ENCODE assay signal across 10 mouse cellular contexts in genomic region chr10:53324663-53325062, GRCm38 (mm10). TPM values are rescaled to one million over a fixed set of nuclear protein-coding genes. Genes with fewer than 3 reads are reported as not detected.
DNase-seq lines count a peak whose midpoint lies in the region; ATAC-seq and TF ChIP-seq lines count a peak whose summit lies in the region.
"Had no signal": no experiment of that assay in that cellular context is flagged by ENCODE, and none has a peak within 500 bp of the region (broad histone marks: within the 10 kb centered on the region; RNA-seq: fewer than 3 reads in every experiment).

No protein-coding gene starts in this region.

- H3K27me3 ChIP-seq in heart, adult 2 months (ENCODE audit: control insufficient read depth, insufficient read depth, low read length), result no peaks in the 10 kb centered on the region
- H3K27me3 ChIP-seq in kidney, postnatal 0 days (ENCODE audit: insufficient read depth, low read length), result no peaks in the 10 kb centered on the region
- H3K27me3 ChIP-seq in midbrain, postnatal 0 days (ENCODE audit: insufficient read depth, low read length), result no peaks in the 10 kb centered on the region

- TF ChIP-seq EP300 in heart, adult 2 months (IDR thresholded peaks at IDR 0.05; ENCODE audit: insufficient read depth, low read depth, low read length), result peak; percentile 95

- no peak overlapping the region for H3K4me3 ChIP-seq in heart, adult 2 months
- no peak overlapping the region for H3K4me3 ChIP-seq in kidney, postnatal 0 days (replicated peaks; ENCODE audit: low read depth, low read length)
- no peak overlapping the region for H3K4me3 ChIP-seq in midbrain, postnatal 0 days (ENCODE audit: low read depth, low read length)
- no peak overlapping the region for H3K4me3 ChIP-seq in left cerebral cortex, adult 2 months

- no peak for DNase-seq in frontal cortex, postnatal 36 days (ENCODE audit: low spot score in 2 of 2)
- peak in 1 of 2 experiments; percentile 65 for DNase-seq in heart, adult 2 months
- DNase-seq in kidney, postnatal 0 days (ENCODE audit: low spot score), result peak; percentile 82
- peak; percentile 30 for DNase-seq in lung, postnatal 14 days
- DNase-seq in ovary, postnatal 10 days (ENCODE audit: low spot score), result no peak
- no peak for DNase-seq in midbrain, postnatal 0 days (ENCODE audit: low spot score)
- DNase-seq in left cerebral cortex, adult 2 months (ENCODE audit: extremely low spot score in 1 of 2, low spot score in 2 of 2), result no peak
- DNase-seq: cerebellum, adult 11-12 months had no signal

- peaks cover 39% of the 10 kb centered on the region for H3K36me3 ChIP-seq in heart, adult 2 months (ENCODE audit: control insufficient read depth, insufficient read depth, low read length)
- H3K36me3 ChIP-seq in kidney, postnatal 0 days (ENCODE audit: insufficient read depth, low read length), result no peaks in the 10 kb centered on the region
- no peaks in the 10 kb centered on the region for H3K36me3 ChIP-seq in midbrain, postnatal 0 days (ENCODE audit: insufficient read depth, low read length)

- 10% methylated on average over 1 of the region's 1 CpGs for WGBS in heart, adult 2 months
- WGBS in kidney, postnatal 0 days, result 42% methylated on average over 1 of the region's 1 CpGs
- 90% methylated on average over 1 of the region's 1 CpGs for WGBS in midbrain, postnatal 0 days

- peak overlapping the region; percentile 88 for H3K27ac ChIP-seq in heart, adult 2 months
- H3K27ac ChIP-seq in kidney, postnatal 0 days, result no peak overlapping the region
- no peak overlapping the region for H3K27ac ChIP-seq in midbrain, postnatal 0 days (ENCODE audit: low read depth, low read length)
- no peak overlapping the region for H3K27ac ChIP-seq in left cerebral cortex, adult 2 months

- ATAC-seq in frontal cortex, adult (ENCODE audit: low TSS enrichment), result peak; percentile 45
- ATAC-seq in kidney, postnatal 0 days (replicated peaks; ENCODE audit: low FRiP score, low read depth), result peak; percentile 74
- ATAC-seq in midbrain, postnatal 0 days (ENCODE audit: low FRiP score), result no peak
- ATAC-seq: forebrain, embryonic 14.5 days had no signal

- peak; percentile 32; the same call in 1 of the 2 replicates for TF ChIP-seq POLR2A in heart, adult 2 months (IDR thresholded peaks at IDR 0.05; ENCODE audit: insufficient read depth, low read depth, low read length)

- intact Hi-C loops in heart, adult 2 months (cut with DNase I), result loop anchor here (1.0 to 2.0 kb wide), 3 partner anchors 11 to 146 kb away; no protein-coding TSS in a partner anchor
- intact Hi-C loops in left cerebral cortex, adult 2 months (cut with DNase I), result no loop called here

- H3K9me3 ChIP-seq in kidney, postnatal 0 days (replicated peaks; ENCODE audit: low read length), result no peaks in the 10 kb centered on the region
- no peaks in the 10 kb centered on the region for H3K9me3 ChIP-seq in midbrain, postnatal 0 days (ENCODE audit: low read length)

- no peak overlapping the region for H3K4me2 ChIP-seq in kidney, postnatal 0 days (ENCODE audit: low read length)
- no peak overlapping the region for H3K4me2 ChIP-seq in midbrain, postnatal 0 days (ENCODE audit: low read depth, low read length, poor library complexity, severe bottlenecking)

- H3K4me1 ChIP-seq in heart, adult 2 months (ENCODE audit: control insufficient read depth, insufficient read depth, low read length), result peaks cover 21% of the 10 kb centered on the region
- no peaks in the 10 kb centered on the region for H3K4me1 ChIP-seq in kidney, postnatal 0 days (replicated peaks; ENCODE audit: insufficient read depth, low read length)
- no peaks in the 10 kb centered on the region for H3K4me1 ChIP-seq in midbrain, postnatal 0 days (ENCODE audit: insufficient read depth, low read length)

- no peak for TF ChIP-seq CTCF in heart, adult 2 months (IDR thresholded peaks at IDR 0.05)
- no peak for TF ChIP-seq CTCF in kidney, postnatal 0 days (IDR thresholded peaks at IDR 0.05; ENCODE audit: low read depth)
- no peak for TF ChIP-seq CTCF in midbrain, postnatal 0 days (IDR thresholded peaks at IDR 0.05)
- TF ChIP-seq CTCF in left cerebral cortex, adult 2 months (IDR thresholded peaks at IDR 0.05), result no peak

- H3K9ac ChIP-seq in heart, adult 2 months (ENCODE audit: low read depth, low read length), result no peak overlapping the region
- H3K9ac ChIP-seq in kidney, postnatal 0 days (ENCODE audit: low read depth, low read length), result no peak overlapping the region
- H3K9ac ChIP-seq in midbrain, postnatal 0 days (replicated peaks; ENCODE audit: low read length, poor library complexity, severe bottlenecking), result no peak overlapping the region

- peaks cover 3% of the 10 kb centered on the region for H3K79me2 ChIP-seq in heart, adult 2 months (replicated peaks; ENCODE audit: control insufficient read depth, insufficient read depth, low read length)

RNA-seq across cellular contexts. Expression of gene Pln, which starts 12.8 kb away (rescaled TPM):
- total RNA-seq in heart, adult 2 months (2021), result 1,000 to 10,000 TPM; 5,608 to 7,152 TPM
- 9,883 and 19,352 TPM in 2 replicates for polyA plus RNA-seq in heart, adult 2 months (2012; rRNA removed)
- polyA plus RNA-seq in kidney, postnatal 0 days (2015; fragmentation: Nextera tagmentation; extraction: Ambion mirVana), result 0.78 and 0.85 TPM in 2 replicates
- total RNA-seq in midbrain, postnatal 0 days (2014; rRNA removed), result not detected in 2 replicates
- 0.20 and 0.32 TPM in 2 replicates for polyA plus RNA-seq in midbrain, postnatal 0 days (2015; fragmentation: Nextera tagmentation; extraction: Ambion mirVana)
- total RNA-seq in left cerebral cortex, adult 2 months (2021), result 1 to 10 TPM; 1.4 to 2.1 TPM

RNA-seq across cellular contexts. Expression of gene Cep85l, which starts 55.1 kb away (rescaled TPM):
- 10 to 100 TPM; 16.2 to 16.5 TPM for total RNA-seq in heart, adult 2 months (2021)
- 4.3 and 8.3 TPM in 2 replicates for polyA plus RNA-seq in heart, adult 2 months (2012; rRNA removed)
- 4.3 and 4.7 TPM in 2 replicates for polyA plus RNA-seq in kidney, postnatal 0 days (2015; fragmentation: Nextera tagmentation; extraction: Ambion mirVana)
- 14.3 and 15.2 TPM in 2 replicates for total RNA-seq in midbrain, postnatal 0 days (2014; rRNA removed)
- 4.3 and 6.0 TPM in 2 replicates for polyA plus RNA-seq in midbrain, postnatal 0 days (2015; fragmentation: Nextera tagmentation; extraction: Ambion mirVana)
- 10 to 100 TPM; 21.7 to 24.5 TPM for total RNA-seq in left cerebral cortex, adult 2 months (2021)

Comparison
In these comparisons a context has a peak if more than half of its experiments do, and no peak if none do; other contexts are left out.
1. DNase-seq: peak in kidney, postnatal 0 days (single experiment) and lung, postnatal 14 days (single experiment); none in frontal cortex, postnatal 36 days (0 of 2), ovary, postnatal 10 days (single experiment), midbrain, postnatal 0 days (single experiment) and left cerebral cortex, adult 2 months (0 of 2).
2. RNA of gene Pln, which starts 12.8 kb away (total RNA-seq): 5,608 to 7,152 TPM in heart, adult 2 months; 1.4 to 2.1 TPM in left cerebral cortex, adult 2 months and not detected in midbrain, postnatal 0 days; every median in the first group is over 1,000 times any median in the second.